Mouse (Mus musculus): Measurements from ENCODE around the gene Utrn.

DNA sequence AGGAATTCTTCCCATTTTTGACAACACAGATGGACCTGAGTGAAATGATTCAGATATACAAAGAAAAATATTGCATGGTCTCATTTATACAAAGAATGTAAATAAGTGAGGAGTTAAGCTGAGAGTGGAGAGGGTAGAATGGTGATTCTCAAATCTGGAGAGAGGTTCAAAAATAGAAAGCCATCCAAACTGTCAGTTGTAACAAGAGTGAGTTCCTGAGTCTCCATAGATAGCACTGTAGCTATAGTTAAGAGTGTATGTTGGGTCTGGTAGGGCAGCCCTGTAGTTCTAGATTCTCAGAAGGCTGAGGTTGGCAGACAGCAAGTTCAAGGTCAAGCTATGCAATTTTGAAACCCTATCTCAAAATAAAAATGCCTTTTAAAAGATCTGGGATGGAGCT lies 438.8 kb downstream of the Utrn start:
- TF ChIP-seq POLR2A (IDR thresholded peaks at IDR 0.05; ENCODE audit: borderline replicate concordance, extremely low read depth, insufficient read depth, insufficient read length, poor library complexity, severe bottlenecking), result no peak
- no peak for TF ChIP-seq CTCF (IDR thresholded peaks at IDR 0.05; ENCODE audit: borderline replicate concordance, extremely low read depth, insufficient read depth, insufficient read length)
